Mouse (Mus musculus) liver, embryonic 14.5 days (tissue): Measurements from ENCODE around the gene Gpr19. TPM values are rescaled to one million over a fixed set of nuclear protein-coding genes. Genes with fewer than 3 reads are reported as not detected.

Experiments used
- ATAC-seq: fragments of 200-750 bp; cut with Nextera tagmentation; 2 replicates; pipeline ENCODE4 v1.8.0; 2017; ENCODE audit warnings: moderate number of reproducible peaks, mild to moderate bottlenecking, moderate library complexity; ENCODE audit not compliant: insufficient read depth
- DNase-seq, 3 experiments: peaks; one replicate each; pipeline ENCODE4 v3.0.0-alpha.2; 2012 to 2013; ENCODE audit warnings: low read depth in 3 of 3, low spot score in 3 of 3
- H3K27ac ChIP-seq: fragments of 300-500 bp; sonication (generic); 2 replicates; pipeline ENCODE4 v1.5.1; 2014; ENCODE audit warnings: moderate library complexity, mild to moderate bottlenecking, control low read depth, inconsistent platforms
- H3K27me3 ChIP-seq: fragments of 300-500 bp; sonication (generic); 2 replicates; pipeline ENCODE4 v1.6.1; 2014; ENCODE audit warnings: mild to moderate bottlenecking, low read length, moderate library complexity; ENCODE audit not compliant: control insufficient read depth, insufficient read depth
- H3K36me3 ChIP-seq: fragments of 300-500 bp; sonication (generic); replicated peaks from 2 replicates; pipeline ENCODE4 v1.6.1; 2014; ENCODE audit warnings: low read depth; ENCODE audit not compliant: control insufficient read depth, insufficient read depth
- H3K4me1 ChIP-seq, 2 experiments: fragments of 200-500 bp in 1 of 2; fragments of 300-500 bp in 1 of 2; sonication (generic) in 1 of 2; replicated peaks; 2 replicates each; pipeline ENCODE4 v1.6.1; 2012 to 2014; ENCODE audit warnings: antibody characterized with exemption in 1 of 2, inconsistent platforms in 1 of 2, low read length in 1 of 2; ENCODE audit not compliant: control insufficient read depth in 2 of 2, insufficient read depth in 2 of 2
- H3K4me2 ChIP-seq: fragments of 300-500 bp; sonication (generic); 2 replicates; pipeline ENCODE4 v1.6.1; 2014; ENCODE audit warnings: low read depth, mild to moderate bottlenecking, control low read depth, moderate library complexity
- H3K4me3 ChIP-seq, 2 experiments: fragments of 200-500 bp in 1 of 2; fragments of 300-500 bp in 1 of 2; sonication (generic) in 1 of 2; 2 replicates each; pipeline ENCODE4 v1.5.1; 2012 to 2014; ENCODE audit warnings: low read depth in 2 of 2, low read length in 2 of 2, mild to moderate bottlenecking in 2 of 2, control low read depth in 1 of 2, inconsistent platforms in 1 of 2, moderate library complexity in 1 of 2; ENCODE audit not compliant: insufficient read depth in 1 of 2
- H3K9ac ChIP-seq: fragments of 300-500 bp; sonication (generic); replicated peaks from 2 replicates; pipeline ENCODE4 v1.6.1; 2014; ENCODE audit warnings: mild to moderate bottlenecking, control low read depth, moderate library complexity
- H3K9me3 ChIP-seq: fragments of 300-500 bp; sonication (generic); 2 replicates; pipeline ENCODE4 v1.6.1; 2016; ENCODE audit warnings: low read length, mixed read lengths; ENCODE audit not compliant: control insufficient read depth
- CTCF ChIP-seq: IDR thresholded peaks from 2 replicates; pipeline ENCODE4 v1.5.1; 2016; ENCODE audit warnings: antibody characterized with exemption, low read depth, control low read depth
- EP300 ChIP-seq: IDR thresholded peaks from 2 replicates; pipeline ENCODE4 v1.6.1; 2016; ENCODE audit warnings: antibody characterized with exemption, low read depth
- WGBS: fragments of 180-500 bp; shearing (Covaris S2); extraction: QIAGEN DNeasy Blood & Tissue Kit; methylation state at CpG from one replicate; pipeline ENCODE4 v1.1.7; 2014; ENCODE audit not compliant: insufficient replicate concordance; 5-methylcytosine and 5-hydroxymethylcytosine counted together
- polyA plus RNA-seq, 2 experiments: library from polyadenylated mRNA; depleted of rRNA in 1 of 2; stranded (reverse) in 1 of 2; unstranded in 1 of 2; fragments of >200 nt; fragmentation: Nextera tagmentation in 1 of 2; extraction: Ambion mirVana in 1 of 2; gene quantifications; 2 replicates each; pipeline versions ENCODE4 v1.2.1 to v1.2.3; 2012 to 2014

Gene Gpr19
- polyA plus RNA-seq, 2 experiments: 4.4 TPM

GRCm38 (mm10) chr6:134896570-134897436 is 1.6 kb downstream of the Gpr19 start:
- WGBS: 38% methylated on average over 15 of the region's 15 CpGs
- H3K27ac ChIP-seq: peak overlapping the region; percentile 99

GRCm38 (mm10) chr6:134890436-134890835 is 7.9 kb downstream of the Gpr19 start:
- no peak overlapping the region for H3K4me2 ChIP-seq
- H3K36me3 ChIP-seq: no peaks in the 10 kb centered on the region
- DNase-seq: no peak
- H3K4me3 ChIP-seq: no peak overlapping the region
- H3K4me1 ChIP-seq: no peaks in the 10 kb centered on the region; a peak in 2 of 4 replicates
- ATAC-seq: no peak
- H3K9me3 ChIP-seq: no peaks in the 10 kb centered on the region
- no peak overlapping the region for H3K9ac ChIP-seq
- peaks cover 2% of the 10 kb centered on the region; the same call in 1 of the 2 replicates for H3K27me3 ChIP-seq
- WGBS: 67% methylated on average over 7 of the region's 7 CpGs
- TF ChIP-seq EP300 (no peak), CTCF (no peak)
- no peak overlapping the region for H3K27ac ChIP-seq

More at GRCm38 (mm10) chr6:134896570-134897436, 1.6 kb downstream of the Gpr19 start:
- Histone ChIP-seq H3K4me1 (peaks cover 9% of the 10 kb centered on the region in 2 experiments), H3K4me2 (peak overlapping the region; percentile 98), H3K4me3 (peak overlapping the region; percentile 62 to 80), H3K36me3 (no peaks in the 10 kb centered on the region), H3K9me3 (no peaks in the 10 kb centered on the region), H3K9ac (peak overlapping the region; percentile 99), H3K27me3 (no peaks in the 10 kb centered on the region)
- DNase-seq: peak in 1 of 3 experiments; percentile 26
- no peak for TF ChIP-seq CTCF
- TF ChIP-seq EP300: no peak
- no peak for ATAC-seq

- Histone ChIP-seq H3K36me3 (no peaks in the 10 kb centered on the region), H3K27ac (no peak overlapping the region), H3K9me3 (no peaks in the 10 kb centered on the region), H3K4me2 (no peak overlapping the region), H3K4me3 (no peak overlapping the region), H3K27me3 (peaks cover 2% of the 10 kb centered on the region; the same call in 1 of the 2 replicates), H3K9ac (no peak overlapping the region), H3K4me1 (no peaks in the 10 kb centered on the region; a peak in 2 of 4 replicates)
- 66% methylated on average over 1 of the region's 1 CpGs for WGBS
- no peak for TF ChIP-seq CTCF
- no peak for TF ChIP-seq EP300
- ATAC-seq: no peak
- DNase-seq: no peak
Measured at GRCm38 (mm10) chr6:134889763-134890162, 8.6 kb downstream of the Gpr19 start.

GRCm38 (mm10) chr6:134888563-134889017 is 9.8 kb downstream of the Gpr19 start:
- no peaks in the 10 kb centered on the region; a peak in 2 of 4 replicates for H3K4me1 ChIP-seq
- no peak for DNase-seq
- peaks cover 2% of the 10 kb centered on the region; the same call in 1 of the 2 replicates for H3K27me3 ChIP-seq
- H3K27ac ChIP-seq: no peak overlapping the region
- H3K4me2 ChIP-seq: no peak overlapping the region
- no peak for ATAC-seq
- H3K4me3 ChIP-seq: no peak overlapping the region
- no peaks in the 10 kb centered on the region for H3K9me3 ChIP-seq
- H3K9ac ChIP-seq: no peak overlapping the region
- H3K36me3 ChIP-seq: no peaks in the 10 kb centered on the region
- WGBS: 9% methylated on average over 4 of the region's 4 CpGs
- TF ChIP-seq EP300: no peak
- TF ChIP-seq CTCF: no peak
